Mouse (Mus musculus) kidney, postnatal 0 days (tissue): ENCODE measurements around the gene Rfc3. TPM values are rescaled to one million over a fixed set of nuclear protein-coding genes. Genes with fewer than 3 reads are reported as not detected.
A peak's percentile ranks its signal among the peaks of the same experiment; 100 is the strongest.

Experiments
- ATAC-seq: fragments of 200-750 bp; cut with Nextera tagmentation; replicated peaks from 2 replicates; pipeline ENCODE4 v1.8.0; 2017; ENCODE audit warnings: low read depth, moderate number of reproducible peaks, moderate TSS enrichment, moderate library complexity; ENCODE audit not compliant: low FRiP score
- DNase-seq: peaks from one replicate; pipeline ENCODE4 v3.0.0-alpha.2; 2016; ENCODE audit warnings: low spot score
- H3K27ac ChIP-seq: fragments of 300-500 bp; sonication (generic); 2 replicates; pipeline ENCODE4 v1.5.1; 2014; ENCODE audit warnings: mild to moderate bottlenecking
- H3K27me3 ChIP-seq: fragments of 300-500 bp; sonication (generic); 2 replicates; pipeline ENCODE4 v1.6.1; 2014; ENCODE audit warnings: low read length, mixed read lengths; ENCODE audit not compliant: insufficient read depth
- H3K36me3 ChIP-seq: fragments of 300-500 bp; sonication (generic); 2 replicates; pipeline ENCODE4 v1.6.1; 2014; ENCODE audit warnings: low read length, mixed read lengths; ENCODE audit not compliant: insufficient read depth
- H3K4me1 ChIP-seq: fragments of 300-500 bp; sonication (generic); replicated peaks from 2 replicates; pipeline ENCODE4 v1.6.1; 2014; ENCODE audit warnings: antibody characterized with exemption, low read length, mixed read lengths; ENCODE audit not compliant: insufficient read depth
- H3K4me2 ChIP-seq: fragments of 300-500 bp; sonication (generic); 2 replicates; pipeline ENCODE4 v1.6.1; 2014; ENCODE audit warnings: mild to moderate bottlenecking, low read length, moderate library complexity, mixed read lengths
- H3K4me3 ChIP-seq: fragments of 300-500 bp; sonication (generic); replicated peaks from 2 replicates; pipeline ENCODE4 v1.5.1; 2014; ENCODE audit warnings: low read depth, low read length
- H3K9ac ChIP-seq: fragments of 300-500 bp; sonication (generic); 2 replicates; pipeline ENCODE4 v1.6.1; 2014; ENCODE audit warnings: low read depth, low read length
- H3K9me3 ChIP-seq: fragments of 300-500 bp; sonication (generic); replicated peaks from 2 replicates; pipeline ENCODE4 v1.6.1; 2016; ENCODE audit warnings: low read length, inconsistent platforms, mixed read lengths
- CTCF ChIP-seq: IDR thresholded peaks from 2 replicates; pipeline ENCODE4 v1.5.1; 2016; ENCODE audit warnings: antibody characterized with exemption, low read depth, mild to moderate bottlenecking, moderate library complexity
- WGBS: fragments of 180-500 bp; shearing (Covaris S2); extraction: QIAGEN DNeasy Blood & Tissue Kit; methylation state at CpG from one replicate; pipeline ENCODE4 v1.1.7; 2014; 5-methylcytosine and 5-hydroxymethylcytosine counted together
- polyA plus RNA-seq: library from polyadenylated mRNA; unstranded; fragments of >200 nt; fragmentation: Nextera tagmentation; extraction: Ambion mirVana; gene quantifications from 2 replicates; pipeline ENCODE4 v1.2.1, GENCODE M21; 2015

Rfc3 gene
- polyA plus RNA-seq, 1 experiment from 2014 or later: 66.8 TPM

- Histone ChIP-seq H3K27ac (no peak overlapping the region), H3K27me3 (no peaks in the 10 kb centered on the region), H3K36me3 (peaks cover 64% of the 10 kb centered on the region), H3K4me2 (no peak overlapping the region), H3K4me3 (no peak overlapping the region), H3K4me1 (no peaks in the 10 kb centered on the region), H3K9me3 (no peaks in the 10 kb centered on the region), H3K9ac (no peak overlapping the region)
- no peak for ATAC-seq
- DNase-seq: no peak
- no peak for TF ChIP-seq CTCF
- WGBS: 79% methylated on average over 5 of the region's 5 CpGs
These were observed 8.2 kb downstream of the Rfc3 start for GRCm38 (mm10) chr5:151642867-151643266.

- DNase-seq: no peak
- Histone ChIP-seq H3K9me3 (no peaks in the 10 kb centered on the region), H3K4me2 (no peak overlapping the region), H3K4me1 (no peaks in the 10 kb centered on the region), H3K27ac (no peak overlapping the region), H3K9ac (no peak overlapping the region), H3K27me3 (no peaks in the 10 kb centered on the region), H3K36me3 (peaks cover 57% of the 10 kb centered on the region), H3K4me3 (no peak overlapping the region)
- WGBS: 100% methylated on average over 1 of the region's 1 CpGs
- no peak for ATAC-seq
- no peak for TF ChIP-seq CTCF
These were observed 8.9 kb downstream of the Rfc3 start for GRCm38 (mm10) chr5:151642102-151642501.

GRCm38 (mm10) chr5:151605921-151606320, 45.1 kb downstream of the Rfc3 start, which contains the start of gene Vmn2r18:
Gene Vmn2r18, minus strand, starts transcription at chr5:151606021.
- Histone ChIP-seq H3K9me3 (no peaks in the 10 kb centered on the region), H3K27me3 (no peaks in the 10 kb centered on the region), H3K27ac (no peak within 1 kb of the TSS), H3K4me1 (no peaks in the 10 kb centered on the region), H3K4me3 (no peak within 1 kb of the TSS), H3K36me3 (no peaks in the 10 kb centered on the region), H3K4me2 (no peak within 1 kb of the TSS), H3K9ac (no peak within 1 kb of the TSS)
- DNase-seq (no peak), ATAC-seq (no peak)
- TF ChIP-seq CTCF: no peak
- 89% methylated on average over 3 of the region's 3 CpGs for WGBS

GRCm38 (mm10) chr5:151601696-151602095, 49.3 kb downstream of the Rfc3 start:
- TF ChIP-seq CTCF: no peak
- Histone ChIP-seq H3K4me3 (no peak overlapping the region), H3K27ac (no peak overlapping the region), H3K4me2 (no peak overlapping the region), H3K4me1 (no peaks in the 10 kb centered on the region), H3K9me3 (no peaks in the 10 kb centered on the region), H3K36me3 (no peaks in the 10 kb centered on the region), H3K9ac (no peak overlapping the region), H3K27me3 (no peaks in the 10 kb centered on the region)
- WGBS: 33% methylated on average over 1 of the region's 1 CpGs
- ATAC-seq (no peak), DNase-seq (peak; percentile 9)

Other genes starting within 250 kb of the Rfc3 start
- not detected in 2 replicates for gene Gm42906, start 223.1 kb downstream of the Rfc3 start, polyA plus RNA-seq
- gene Vmn2r18, start 45.2 kb downstream of the Rfc3 start, polyA plus RNA-seq: 0.08 TPM in 2 replicates